Mouse (Mus musculus) neutrophil, adult 83 days (primary cell): ENCODE results near the gene Gm5901. TPM values are rescaled to one million over a fixed set of nuclear protein-coding genes. Genes with fewer than 3 reads are reported as not detected.

Experiments used
- total RNA-seq, 2 experiments: library from RNA; stranded (reverse); gene quantifications; one replicate each; pipeline ENCODE4 v1.2.4; 2023

The Gm5901 gene
- not detected for total RNA-seq

DNA sequence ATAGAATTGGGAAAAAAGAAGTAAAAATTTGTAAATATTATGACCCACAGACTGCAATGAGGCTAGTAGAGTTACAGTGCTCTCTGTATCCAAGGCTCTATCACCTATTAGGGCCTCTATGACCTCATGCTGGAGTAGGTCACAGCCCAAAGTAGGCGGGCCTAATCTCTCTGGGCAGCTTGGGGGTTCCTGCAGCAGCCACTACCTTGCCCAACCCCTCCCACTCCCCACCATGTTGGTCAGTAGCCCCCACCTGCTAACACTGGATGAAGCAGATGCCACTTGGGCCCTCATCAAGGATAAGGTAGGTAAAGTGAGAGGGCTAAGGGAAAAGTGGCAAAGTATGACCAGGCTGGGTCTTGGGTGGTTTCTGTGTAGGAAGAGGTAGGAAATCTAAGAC is at the start of gene Gm5901:
Gm5901 (plus strand) TSS at position 173 of the 400 bp plus-strand sequence.

DNA sequence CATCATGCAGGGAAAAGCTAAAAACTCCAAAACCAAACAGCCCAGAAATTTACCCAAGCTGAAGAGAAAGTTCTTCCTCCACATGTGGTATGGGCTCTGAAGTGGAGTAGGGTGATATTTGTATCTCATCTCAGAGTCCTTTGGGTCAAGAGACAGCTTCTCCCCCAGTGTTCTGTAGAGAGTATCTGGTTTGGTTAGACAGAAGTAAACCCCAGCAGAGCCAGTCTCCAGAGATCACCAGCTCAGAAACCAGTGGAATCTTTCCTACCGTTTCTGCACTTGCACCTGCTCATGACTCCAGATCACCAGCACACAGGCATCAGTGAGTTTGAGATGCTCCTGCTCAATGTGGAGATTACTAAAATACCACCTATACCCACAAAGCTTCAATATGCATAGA is 40.8 kb upstream of the Gm5901 start, which contains the start of gene Olfr690:
Olfr690 (minus strand) TSS at position 101 of the 400 bp plus-strand sequence.

DNA sequence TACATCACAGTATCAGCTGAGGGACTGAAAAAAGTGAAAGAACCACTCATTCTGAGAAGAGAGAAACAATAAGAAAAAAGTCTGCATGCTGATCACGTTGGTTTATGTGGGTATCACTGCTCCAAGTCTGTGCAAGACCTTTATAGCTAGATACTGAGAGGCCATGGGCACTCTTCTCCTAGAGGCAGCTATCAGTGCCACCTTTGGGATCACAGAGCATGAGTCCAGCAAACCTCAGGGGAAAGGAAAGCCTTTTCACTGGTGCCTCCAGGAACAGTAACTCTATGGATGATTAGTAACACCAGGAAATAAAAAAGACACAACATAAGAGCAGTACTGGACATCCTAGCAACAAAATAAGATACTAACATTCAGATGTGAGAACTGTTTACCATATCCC is 32.7 kb upstream of the Gm5901 start, which contains the start of gene Olfr691:
Olfr691 (minus strand) TSS at position 101 of the 400 bp plus-strand sequence.

DNA sequence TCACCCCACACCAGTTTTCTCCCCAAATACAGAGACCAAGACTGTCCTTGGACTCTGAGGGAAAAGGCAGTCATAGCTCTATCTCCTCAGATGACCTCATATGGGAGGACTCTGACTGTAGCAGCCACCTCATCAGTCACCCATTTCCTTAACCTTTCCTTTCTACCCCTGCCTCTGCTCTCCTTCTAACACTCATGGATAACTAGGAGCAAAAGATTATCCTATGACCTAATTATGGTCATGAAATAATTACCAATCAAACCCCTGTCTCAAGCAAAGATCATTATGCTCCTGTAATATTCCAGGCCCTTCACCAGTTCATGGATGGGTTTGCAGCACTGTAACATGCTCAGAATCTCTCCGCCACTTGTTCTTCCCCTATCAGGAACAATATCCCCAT is 6.9 kb upstream of the Gm5901 start, which contains the start of gene Olfr692:
Olfr692 (plus strand) TSS at position 301 of the 400 bp plus-strand sequence.

DNA sequence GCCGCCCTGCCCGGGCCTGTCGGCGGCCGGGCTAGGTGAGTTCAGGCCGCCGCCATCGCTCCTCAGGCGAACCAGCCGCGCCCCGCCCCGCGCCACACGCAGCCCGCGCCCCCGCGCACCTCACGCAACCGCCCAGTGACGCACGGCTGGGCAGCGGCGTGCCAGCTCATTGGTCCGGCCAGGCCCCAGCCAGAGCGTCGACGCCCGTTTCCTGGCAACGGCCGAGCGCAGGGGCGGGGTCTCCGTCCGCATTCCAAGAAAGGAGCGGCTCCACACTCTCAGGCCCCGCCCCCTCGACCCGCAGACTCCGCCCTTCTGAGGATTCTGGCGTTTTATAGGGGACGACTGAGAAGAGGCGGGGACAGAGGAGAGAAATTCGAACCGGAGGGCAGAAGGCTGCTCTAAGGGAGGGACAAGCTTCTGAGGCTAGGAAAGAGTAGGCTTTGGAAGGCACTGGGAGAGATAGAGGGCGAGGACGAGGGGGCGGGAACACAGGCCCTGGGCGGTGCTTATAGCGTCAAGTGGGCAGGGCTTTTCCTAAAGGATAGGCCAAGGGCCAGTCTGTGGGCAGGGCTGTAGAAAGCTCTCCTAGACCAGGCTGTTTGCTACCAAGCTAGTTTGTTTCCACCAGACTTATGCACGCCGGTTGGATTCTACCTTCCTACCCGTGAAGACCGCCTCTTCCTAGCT is 25.2 kb downstream of the Gm5901 start, which contains the start of gene Fam160a2:
Fam160a2 (minus strand) TSS at position 120 of the 690 bp plus-strand sequence.

DNA sequence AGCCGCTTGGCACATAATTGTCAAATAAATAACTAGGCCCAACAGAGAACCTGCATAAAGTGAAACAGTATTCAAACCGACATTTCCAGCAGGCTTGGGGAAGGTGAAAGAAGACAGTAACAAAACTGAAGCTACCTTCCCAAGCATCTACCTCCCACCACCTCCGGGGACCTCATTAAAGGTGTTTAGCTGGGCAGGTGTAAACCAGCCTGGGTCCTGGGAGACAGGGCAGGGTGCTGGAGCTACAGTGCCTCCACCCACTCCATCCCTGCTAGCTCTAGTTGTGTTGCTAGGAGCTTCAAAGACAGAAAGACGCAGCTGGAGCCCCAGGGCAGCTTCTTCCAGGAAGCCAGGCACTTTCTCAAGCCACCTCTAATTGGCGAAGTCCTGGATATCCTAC is 29.4 kb downstream of the Gm5901 start, which contains the start of gene Cnga4:
Cnga4 (plus strand) TSS at position 301 of the 400 bp plus-strand sequence.

DNA sequence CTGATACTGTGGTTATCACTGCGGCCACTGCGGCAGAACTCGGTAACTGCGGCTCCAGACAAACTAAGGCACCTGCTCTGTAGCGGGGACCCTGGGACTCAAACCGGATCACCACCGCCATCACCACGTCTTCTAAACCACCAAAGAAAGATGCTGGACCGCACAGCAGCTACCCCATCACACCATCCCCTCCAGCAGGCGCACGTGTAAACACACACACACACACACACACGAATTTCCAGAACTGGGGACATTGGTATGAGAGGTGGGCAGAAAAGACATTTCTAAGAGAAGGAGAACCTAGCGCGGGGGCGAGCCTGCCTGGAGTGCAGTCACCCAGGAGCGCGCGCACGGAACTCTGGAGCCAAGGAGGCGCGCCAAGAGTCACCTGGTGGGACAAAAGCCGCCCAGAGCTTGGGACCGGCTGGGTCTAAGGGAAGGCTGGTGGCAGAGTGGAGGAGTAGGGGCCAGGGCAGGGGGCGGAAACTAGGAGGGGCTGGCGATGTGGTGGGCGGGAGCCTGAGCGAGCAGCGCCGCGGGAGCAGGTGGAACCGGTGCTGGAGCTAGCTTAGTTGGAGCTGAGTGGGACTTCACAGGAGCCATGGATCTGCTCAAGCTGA is 50.7 kb downstream of the Gm5901 start, which contains the start of gene Cckbr:
Cckbr (plus strand) TSS at position 308 of the 620 bp plus-strand sequence.

Other genes with a start within 250 kb of the Gm5901 start
- not detected for gene Olfr683, start 228.0 kb upstream of the Gm5901 start, total RNA-seq
- not detected for gene Olfr684, start 211.4 kb upstream of the Gm5901 start, total RNA-seq
- gene Olfr685, start 189.0 kb upstream of the Gm5901 start, total RNA-seq, result not detected
- not detected for gene Olfr686, start 167.6 kb upstream of the Gm5901 start, total RNA-seq
- not detected for gene Olfr688, start 86.9 kb upstream of the Gm5901 start, total RNA-seq
- gene Olfr689, start 63.9 kb upstream of the Gm5901 start, total RNA-seq, result not detected
- under 1 TPM in 1 of 2 experiments, not detected in 1; 0.15 TPM for gene Olfr690, start 40.9 kb upstream of the Gm5901 start, total RNA-seq
- under 1 TPM; 0.61 to 0.71 TPM for gene Olfr691, start 32.8 kb upstream of the Gm5901 start, total RNA-seq
- not detected for gene Olfr692, start 6.8 kb upstream of the Gm5901 start, total RNA-seq
- gene Fam160a2, start 25.0 kb downstream of the Gm5901 start, total RNA-seq, result 100 to 1,000 TPM; 170 to 172 TPM
- gene Cnga4, start 29.5 kb downstream of the Gm5901 start, total RNA-seq, result under 1 TPM; 0.31 to 0.64 TPM
- not detected for gene Cckbr, start 50.7 kb downstream of the Gm5901 start, total RNA-seq
- not detected for gene Cavin3, start 107.3 kb downstream of the Gm5901 start, total RNA-seq
- 10 to 100 TPM; 18.9 to 23.0 TPM for gene Smpd1, start 179.3 kb downstream of the Gm5901 start, total RNA-seq
- 1 to 10 TPM; 1.0 to 1.4 TPM for gene Apbb1, start 206.6 kb downstream of the Gm5901 start, total RNA-seq
- gene Hpx, start 225.1 kb downstream of the Gm5901 start, total RNA-seq, result not detected